Mouse (Mus musculus) hindbrain, embryonic 14.5 days (tissue): ENCODE results near the gene Thoc6. TPM values are rescaled to one million over a fixed set of nuclear protein-coding genes. Genes with fewer than 3 reads are reported as not detected.

Experiments used
- polyA plus RNA-seq: library from polyadenylated mRNA; unstranded; fragments of >200 nt; fragmentation: Nextera tagmentation; extraction: Ambion mirVana; gene quantifications from 2 replicates; pipeline ENCODE4 v1.2.1, GENCODE M21; 2014

Gene Thoc6
- polyA plus RNA-seq, 1 experiment from 2014 or later, result 40.0 TPM

Other genes starting within 250 kb of the Thoc6 start
- gene Vmn2r117, start 194.2 kb downstream of the Thoc6 start, polyA plus RNA-seq, result not detected in 2 replicates
- gene Zfp213, start 109.6 kb downstream of the Thoc6 start, polyA plus RNA-seq, result 15.4 and 15.6 TPM in 2 replicates
- gene Zfp13, start 74.4 kb downstream of the Thoc6 start, polyA plus RNA-seq, result 20.3 and 21.4 TPM in 2 replicates
- 0.25 and 0.27 TPM in 2 replicates for gene Zscan10, start 73.0 kb downstream of the Thoc6 start, polyA plus RNA-seq
- gene Mmp25, start 28.6 kb downstream of the Thoc6 start, polyA plus RNA-seq, result 1.0 and 1.6 TPM in 2 replicates
- 0.24 TPM in 1 of 2 replicates, not detected in the other for gene Bicdl2, start 13.4 kb downstream of the Thoc6 start, polyA plus RNA-seq
- gene Hcfc1r1, start 286 bp downstream of the Thoc6 start, polyA plus RNA-seq, result 129 and 143 TPM in 2 replicates
- 3.1 and 3.7 TPM in 2 replicates for gene Tnfrsf12a, start 3.6 kb upstream of the Thoc6 start, polyA plus RNA-seq
- gene Cldn6, start 5.4 kb upstream of the Thoc6 start, polyA plus RNA-seq, result 0.24 and 0.26 TPM in 2 replicates
- 1.7 and 2.6 TPM in 2 replicates for gene Cldn9, start 10.1 kb upstream of the Thoc6 start, polyA plus RNA-seq
- gene 1520401A03Rik, start 48.9 kb upstream of the Thoc6 start, polyA plus RNA-seq, result 0.09 and 0.18 TPM in 2 replicates
- 16.9 and 17.7 TPM in 2 replicates for gene Pkmyt1, start 52.5 kb upstream of the Thoc6 start, polyA plus RNA-seq
- gene Paqr4, start 67.0 kb upstream of the Thoc6 start, polyA plus RNA-seq, result 57.5 and 62.8 TPM in 2 replicates
- gene Kremen2, start 72.0 kb upstream of the Thoc6 start, polyA plus RNA-seq, result 0.74 and 0.90 TPM in 2 replicates
- 179 and 183 TPM in 2 replicates for gene Flywch1, start 97.7 kb upstream of the Thoc6 start, polyA plus RNA-seq
- gene Flywch2, start 112.2 kb upstream of the Thoc6 start, polyA plus RNA-seq, result 75.4 and 78.4 TPM in 2 replicates
- gene Srrm2, start 116.7 kb upstream of the Thoc6 start, polyA plus RNA-seq, result 390 and 455 TPM in 2 replicates
- gene Elob, start 155.3 kb upstream of the Thoc6 start, polyA plus RNA-seq, result 1,176 and 1,404 TPM in 2 replicates
- not detected in 2 replicates for gene Prss33, start 162.2 kb upstream of the Thoc6 start, polyA plus RNA-seq
- 0.16 TPM in 1 of 2 replicates, not detected in the other for gene Prss32, start 170.0 kb upstream of the Thoc6 start, polyA plus RNA-seq
- 1.1 and 2.3 TPM in 2 replicates for gene Prss41, start 170.3 kb upstream of the Thoc6 start, polyA plus RNA-seq
- not detected in 2 replicates for gene Prss21, start 194.2 kb upstream of the Thoc6 start, polyA plus RNA-seq
- gene Dcpp1, start 207.0 kb upstream of the Thoc6 start, polyA plus RNA-seq, result not detected in 2 replicates
- not detected in 2 replicates for gene Dcpp2, start 207.0 kb upstream of the Thoc6 start, polyA plus RNA-seq
- not detected in 2 replicates for gene Dcpp3, start 243.6 kb upstream of the Thoc6 start, polyA plus RNA-seq